Mouse (Mus musculus) C2C12 (cell line): ENCODE measurements around the gene Asb18. TPM values are rescaled to one million over a fixed set of nuclear protein-coding genes. Genes with fewer than 3 reads are reported as not detected.

Experiments used
- H3K27me3 ChIP-seq: one replicate; pipeline ENCODE4 v1.6.1; 2011; ENCODE audit not compliant: control insufficient read depth, insufficient read depth, insufficient read length
- H3K36me3 ChIP-seq: one replicate; pipeline ENCODE4 v1.6.1; 2011; ENCODE audit not compliant: control insufficient read depth, insufficient read depth
- H3K4me3 ChIP-seq: one replicate; pipeline ENCODE4 v1.5.1; 2011; ENCODE audit warnings: mild to moderate bottlenecking, control low read depth; ENCODE audit not compliant: poor library complexity, insufficient read depth, severe bottlenecking
- H3K79me2 ChIP-seq: one replicate; pipeline ENCODE4 v1.6.1; 2011; ENCODE audit not compliant: control insufficient read depth, insufficient read depth
- H3K79me3 ChIP-seq: one replicate; pipeline ENCODE4 v1.6.1; 2011; ENCODE audit warnings: low read depth, control low read depth
- H3ac ChIP-seq: one replicate; pipeline ENCODE3; 2011; ENCODE audit warnings: low read depth; ENCODE audit not compliant: control insufficient read depth, insufficient read length
- CEBPB ChIP-seq: IDR thresholded peaks from one replicate; pipeline ENCODE4 v1.6.1; 2011; ENCODE audit warnings: low read depth, mild to moderate bottlenecking, control low read depth, moderate library complexity
- CTCF ChIP-seq: IDR thresholded peaks from one replicate; pipeline ENCODE4 v1.5.1; 2011; ENCODE audit not compliant: control insufficient read depth, insufficient read depth, insufficient read length
- FOSL1 ChIP-seq: IDR thresholded peaks from one replicate; pipeline ENCODE4 v1.8.0; 2011; ENCODE audit warnings: mild to moderate bottlenecking, low read length; ENCODE audit not compliant: poor library complexity, insufficient read depth, severe bottlenecking
- MAX ChIP-seq: IDR thresholded peaks from one replicate; pipeline ENCODE4 v1.6.1; 2011; ENCODE audit warnings: mild to moderate bottlenecking, control low read depth
- MYOD1 ChIP-seq: IDR thresholded peaks from one replicate; pipeline ENCODE4 v1.6.1; 2011; ENCODE audit warnings: low read depth; ENCODE audit not compliant: control insufficient read depth, insufficient read length
- MYOG ChIP-seq: IDR thresholded peaks from one replicate; pipeline ENCODE4 v1.6.1; 2011; ENCODE audit not compliant: control insufficient read depth, insufficient read length; ENCODE audit errors: extremely low read depth
- USF1 ChIP-seq: IDR thresholded peaks from one replicate; pipeline ENCODE4 v1.6.1; 2011; ENCODE audit warnings: low read depth, mild to moderate bottlenecking, control low read depth, moderate library complexity
- polyA plus RNA-seq: library from polyadenylated mRNA; unstranded; fragments of >200 nt; fragmentation: generic; extraction: Trizol; gene quantifications from one replicate; pipeline ENCODE4 v1.2.1, GENCODE M21; 2012; ENCODE audit warnings: missing spikeins

The Asb18 gene
- polyA plus RNA-seq, 1 experiment, result not detected

GRCm38 (mm10) chr1:89931120-89931519, 83.3 kb downstream of the Asb18 start, which contains the start of gene Gbx2:
TSS of gene Gbx2 (minus strand) at chr1:89931179.
- H3ac ChIP-seq, result peak within 1 kb of the TSS; percentile 25
- H3K36me3 ChIP-seq, result no peaks in the 10 kb centered on the region
- TF ChIP-seq USF1, result peak; percentile 62
- TF ChIP-seq FOSL1, result no peak
- TF ChIP-seq CEBPB, result no peak
- H3K79me2 ChIP-seq, result no peaks in the 10 kb centered on the region
- peaks cover 79% of the 10 kb centered on the region for H3K27me3 ChIP-seq
- H3K4me3 ChIP-seq, result no peak within 1 kb of the TSS
- no peaks in the 10 kb centered on the region for H3K79me3 ChIP-seq

GRCm38 (mm10) chr1:89930551-89930950, 83.9 kb downstream of the Asb18 start:
- TF ChIP-seq USF1, result no peak
- no peak for TF ChIP-seq MYOG
- no peak for TF ChIP-seq FOSL1
- TF ChIP-seq CTCF, result no peak
- TF ChIP-seq MYOD1, result no peak
- TF ChIP-seq MAX, result no peak
- TF ChIP-seq CEBPB, result no peak
- Histone ChIP-seq H3K4me3 (no peak overlapping the region), H3K27me3 (peaks cover 78% of the 10 kb centered on the region), H3ac (peak overlapping the region; percentile 25), H3K79me2 (no peaks in the 10 kb centered on the region), H3K36me3 (no peaks in the 10 kb centered on the region), H3K79me3 (no peaks in the 10 kb centered on the region)

DNA sequence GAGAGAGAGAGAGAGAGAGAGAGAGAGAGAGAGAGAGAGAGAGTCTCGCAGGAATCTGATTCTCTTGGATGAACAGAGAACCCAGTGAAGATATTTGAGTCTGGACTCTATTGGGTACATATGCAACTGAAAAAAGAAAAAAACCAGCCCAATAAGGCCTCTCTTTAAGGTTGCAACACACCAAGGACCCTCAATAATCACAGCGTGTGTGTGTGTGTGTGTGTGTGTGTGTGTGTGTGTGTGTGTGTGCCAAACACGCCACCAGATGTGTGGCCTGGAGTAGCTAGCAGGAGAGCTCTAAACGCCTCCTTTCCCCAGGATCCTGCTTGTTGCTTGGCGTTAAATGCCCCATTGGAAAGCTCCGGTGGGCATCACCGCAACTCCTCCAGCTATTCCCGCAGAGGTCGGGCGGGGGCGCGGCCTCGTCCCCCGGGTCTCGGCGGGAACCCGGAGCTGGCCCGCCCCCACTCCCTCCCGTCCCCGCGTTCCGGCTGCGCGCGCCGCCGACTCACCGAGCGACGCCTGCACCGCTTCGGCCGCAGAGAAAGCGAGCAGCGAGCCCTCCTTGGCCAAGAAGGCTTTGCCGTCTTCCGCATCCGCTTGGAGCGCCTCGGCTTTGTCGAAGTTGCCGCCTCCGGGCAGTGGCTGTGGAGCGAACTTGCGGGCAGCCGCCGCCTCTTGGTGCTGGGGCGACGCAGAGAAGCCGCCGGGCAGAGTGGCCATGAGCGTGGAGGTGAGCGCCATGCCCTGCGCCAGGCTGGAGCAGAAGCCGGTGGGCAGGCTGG, 84.6 kb downstream of the Asb18 start:
- peaks cover 77% of the 10 kb centered on the region for H3K27me3 ChIP-seq
- H3ac ChIP-seq, result peak overlapping the region; percentile 16
- no peaks in the 10 kb centered on the region for H3K79me2 ChIP-seq
- H3K79me3 ChIP-seq, result no peaks in the 10 kb centered on the region
- H3K4me3 ChIP-seq, result no peak overlapping the region
- no peak for TF ChIP-seq CTCF
- no peak for TF ChIP-seq FOSL1
- TF ChIP-seq CEBPB, result no peak
- TF ChIP-seq USF1, result no peak
- TF ChIP-seq MYOD1, result no peak
- no peak for TF ChIP-seq MYOG
- TF ChIP-seq MAX, result no peak
- H3K36me3 ChIP-seq, result no peaks in the 10 kb centered on the region

GRCm38 (mm10) chr1:89929181-89929580, 85.3 kb downstream of the Asb18 start:
- Histone ChIP-seq H3K79me3 (no peaks in the 10 kb centered on the region), H3K79me2 (no peaks in the 10 kb centered on the region), H3K36me3 (no peaks in the 10 kb centered on the region), H3ac (no peak overlapping the region), H3K27me3 (peaks cover 82% of the 10 kb centered on the region), H3K4me3 (no peak overlapping the region)
- no peak for TF ChIP-seq MYOG
- no peak for TF ChIP-seq USF1

DNA sequence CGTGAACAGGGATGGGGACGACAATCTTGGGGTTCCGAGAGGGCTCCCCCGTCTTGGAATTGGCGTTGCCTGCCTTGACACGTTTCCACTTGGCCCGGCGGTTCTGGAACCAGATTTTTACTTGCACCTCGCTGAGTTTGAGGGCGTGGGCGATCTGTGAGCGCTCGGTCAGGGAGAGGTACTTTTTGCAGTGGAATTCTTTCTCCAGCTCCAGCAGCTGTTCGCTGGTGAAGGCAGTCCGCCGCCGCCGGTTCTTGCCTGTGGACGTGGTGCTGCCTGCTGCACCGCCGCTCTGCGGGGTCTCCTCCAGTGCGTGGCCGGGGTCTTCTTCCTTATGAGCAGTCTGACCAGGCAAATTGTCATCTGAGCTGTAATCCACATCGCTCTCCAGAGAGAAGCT, 85.8 kb downstream of the Asb18 start:
- Histone ChIP-seq H3K79me3 (no peaks in the 10 kb centered on the region), H3K27me3 (peaks cover 82% of the 10 kb centered on the region), H3K79me2 (no peaks in the 10 kb centered on the region), H3ac (no peak overlapping the region), H3K4me3 (no peak overlapping the region), H3K36me3 (no peaks in the 10 kb centered on the region)
- TF ChIP-seq MYOG (no peak), CEBPB (no peak), CTCF (no peak), MAX (no peak), FOSL1 (no peak), MYOD1 (no peak), USF1 (no peak)

GRCm38 (mm10) chr1:89927061-89927661, 87.3 kb downstream of the Asb18 start:
- Histone ChIP-seq H3K27me3 (peaks cover 90% of the 10 kb centered on the region), H3K79me2 (no peaks in the 10 kb centered on the region)

More at GRCm38 (mm10) chr1:89927061-89927661, 87.3 kb downstream of the Asb18 start:
- Histone ChIP-seq H3ac (no peak overlapping the region), H3K79me3 (no peaks in the 10 kb centered on the region), H3K4me3 (no peak overlapping the region), H3K36me3 (no peaks in the 10 kb centered on the region)
- TF ChIP-seq CTCF (no peak), MYOG (no peak), MYOD1 (no peak), MAX (no peak), FOSL1 (no peak), USF1 (no peak), CEBPB (no peak)
